Mouse (Mus musculus) stomach, postnatal 0 days (tissue): ENCODE data around the gene Snx22. TPM values are rescaled to one million over a fixed set of nuclear protein-coding genes. Genes with fewer than 3 reads are reported as not detected.

Source experiments
- ATAC-seq: fragments of 200-750 bp; cut with Nextera tagmentation; 2 replicates; pipeline ENCODE4 v1.8.0; 2017; ENCODE audit not compliant: low FRiP score, low TSS enrichment
- DNase-seq: peaks from one replicate; pipeline ENCODE4 v3.0.0-alpha.2; 2016; ENCODE audit warnings: low spot score
- H3K27ac ChIP-seq: fragments of 300-500 bp; sonication (generic); replicated peaks from 2 replicates; pipeline ENCODE4 v1.5.1; 2014; ENCODE audit warnings: mild to moderate bottlenecking, control low read depth
- H3K27me3 ChIP-seq: fragments of 300-500 bp; sonication (generic); 2 replicates; pipeline ENCODE4 v1.6.1; 2014; ENCODE audit warnings: low read length; ENCODE audit not compliant: control insufficient read depth, insufficient read depth
- H3K36me3 ChIP-seq: fragments of 300-500 bp; sonication (generic); 2 replicates; pipeline ENCODE4 v1.6.1; 2014; ENCODE audit warnings: low read length, mixed read lengths; ENCODE audit not compliant: control insufficient read depth, insufficient read depth
- H3K4me1 ChIP-seq: fragments of 300-500 bp; sonication (generic); replicated peaks from 2 replicates; pipeline ENCODE4 v1.6.1; 2014; ENCODE audit warnings: antibody characterized with exemption; ENCODE audit not compliant: control insufficient read depth, insufficient read depth
- H3K4me2 ChIP-seq: fragments of 300-500 bp; sonication (generic); replicated peaks from 2 replicates; pipeline ENCODE4 v1.6.1; 2014; ENCODE audit warnings: low read depth, mild to moderate bottlenecking, control low read depth, moderate library complexity
- H3K4me3 ChIP-seq: fragments of 300-500 bp; sonication (generic); 2 replicates; pipeline ENCODE4 v1.5.1; 2014; ENCODE audit warnings: low read depth, low read length, control low read depth
- H3K9ac ChIP-seq: fragments of 300-500 bp; sonication (generic); 2 replicates; pipeline ENCODE4 v1.6.1; 2014; ENCODE audit warnings: mild to moderate bottlenecking, low read length, control low read depth, mixed read lengths
- H3K9me3 ChIP-seq: fragments of 300-500 bp; sonication (generic); 2 replicates; pipeline ENCODE4 v1.6.1; 2016; ENCODE audit warnings: low read length; ENCODE audit not compliant: control insufficient read depth
- CTCF ChIP-seq: IDR thresholded peaks from 2 replicates; pipeline ENCODE4 v1.5.1; 2016; ENCODE audit warnings: antibody characterized with exemption, low read depth, mild to moderate bottlenecking, moderate library complexity
- EP300 ChIP-seq: optimal IDR thresholded peaks from 2 replicates; pipeline ENCODE3; 2016; ENCODE audit warnings: antibody characterized with exemption
- WGBS: fragments of 180-500 bp; shearing (Covaris S2); extraction: QIAGEN DNeasy Blood & Tissue Kit; methylation state at CpG from one replicate; pipeline ENCODE4 v1.1.7; 2014; 5-methylcytosine and 5-hydroxymethylcytosine counted together
- polyA plus RNA-seq: library from polyadenylated mRNA; unstranded; fragments of >200 nt; fragmentation: Nextera tagmentation; extraction: Ambion mirVana; gene quantifications from 2 replicates; pipeline ENCODE4 v1.2.1, GENCODE M21; 2015

Gene Snx22
- polyA plus RNA-seq, 1 experiment from 2014 or later: 1.5 TPM

DNA sequence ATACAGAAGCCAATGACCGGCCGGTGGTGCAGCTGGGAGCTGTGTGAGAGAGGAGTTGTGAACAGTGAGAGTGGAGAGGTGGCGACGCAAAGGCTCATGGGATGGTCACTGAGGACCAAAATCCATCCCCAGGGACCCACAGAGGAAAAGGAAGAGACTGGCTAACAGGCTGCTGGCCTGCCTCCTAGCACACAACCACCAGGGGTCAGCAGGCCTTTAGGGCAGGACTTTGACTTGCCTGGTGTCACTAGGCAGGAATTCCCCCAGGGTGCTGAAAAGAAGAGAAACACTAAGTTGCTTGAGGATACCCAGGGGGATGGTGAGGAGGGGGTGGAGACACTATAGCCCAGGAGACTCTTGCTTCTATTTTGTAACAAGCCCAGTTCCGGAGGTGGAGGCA is 2.0 kb downstream of the Snx22 start:
- no peak overlapping the region for H3K27ac ChIP-seq
- no peak overlapping the region for H3K9ac ChIP-seq
- H3K4me2 ChIP-seq: no peak overlapping the region
- ATAC-seq: peak; percentile 37; the same call in 1 of the 2 replicates
- 0 out of 2 replicates have a peak, but pooled peaks cover 3% of the 10 kb centered on the region for H3K4me1 ChIP-seq
- H3K36me3 ChIP-seq: peaks cover 30% of the 10 kb centered on the region
- no peaks in the 10 kb centered on the region for H3K27me3 ChIP-seq
- no peak for TF ChIP-seq EP300
- peak; percentile 82 for TF ChIP-seq CTCF
- DNase-seq: peak; percentile 76
- no peaks in the 10 kb centered on the region for H3K9me3 ChIP-seq
- WGBS: 42% methylated on average over 5 of the region's 5 CpGs
- H3K4me3 ChIP-seq: no peak overlapping the region

DNA sequence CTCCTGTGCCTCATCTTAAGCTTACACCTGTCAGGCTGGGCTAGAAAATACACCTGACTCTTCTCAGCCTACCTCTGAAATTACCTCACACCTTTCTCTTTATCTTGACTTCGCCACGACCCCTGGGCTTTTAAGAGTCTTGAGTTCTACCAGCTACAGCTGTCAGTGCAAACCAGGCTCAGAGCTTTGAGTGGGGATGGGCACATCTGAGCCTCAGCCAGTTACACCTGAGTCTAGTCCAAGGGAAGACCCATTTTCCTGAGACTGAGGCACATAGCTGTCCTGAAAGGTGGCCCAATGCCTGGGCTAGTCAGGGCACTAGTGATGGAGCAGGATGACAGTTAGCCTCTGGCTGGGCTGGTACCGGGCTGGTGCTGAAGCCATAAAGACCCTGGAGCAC is 2.7 kb downstream of the Snx22 start:
- H3K9ac ChIP-seq: no peak overlapping the region
- WGBS: 89% methylated on average over 3 of the region's 3 CpGs
- H3K9me3 ChIP-seq: no peaks in the 10 kb centered on the region
- ATAC-seq (no peak), DNase-seq (no peak)
- H3K36me3 ChIP-seq: peaks cover 32% of the 10 kb centered on the region
- H3K27me3 ChIP-seq: no peaks in the 10 kb centered on the region
- no peak overlapping the region for H3K4me2 ChIP-seq
- H3K4me3 ChIP-seq: no peak overlapping the region
- no peak for TF ChIP-seq CTCF
- TF ChIP-seq EP300: no peak
- H3K4me1 ChIP-seq: 0 out of 2 replicates have a peak, but pooled peaks cover 3% of the 10 kb centered on the region
- no peak overlapping the region for H3K27ac ChIP-seq

DNA sequence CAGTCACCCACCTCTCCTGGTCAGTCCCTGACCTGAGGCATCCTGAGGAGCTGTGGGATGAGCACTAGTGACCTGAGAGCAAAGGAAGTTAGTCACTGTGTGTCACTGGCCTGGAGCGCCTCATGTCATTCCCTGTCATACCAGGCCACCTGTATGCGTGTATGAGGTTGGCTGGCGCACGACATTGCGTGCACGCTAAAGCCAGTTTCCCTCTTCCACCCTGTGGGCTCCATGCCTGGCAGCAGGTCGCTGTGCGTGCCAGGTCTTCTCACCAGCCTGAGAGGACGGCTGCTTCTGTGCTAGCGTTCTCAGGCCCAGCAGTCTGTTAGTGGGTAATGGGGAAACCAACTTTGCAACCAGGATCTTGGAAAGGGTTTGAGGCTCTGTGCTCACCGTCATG is 5.2 kb downstream of the Snx22 start:
- H3K4me1 ChIP-seq: 0 out of 2 replicates have a peak, but pooled peaks cover 8% of the 10 kb centered on the region
- TF ChIP-seq EP300 (no peak), CTCF (no peak)
- H3K4me2 ChIP-seq: no peak overlapping the region
- no peaks in the 10 kb centered on the region for H3K9me3 ChIP-seq
- H3K4me3 ChIP-seq: no peak overlapping the region
- H3K9ac ChIP-seq: no peak overlapping the region
- DNase-seq (no peak), ATAC-seq (no peak)
- no peaks in the 10 kb centered on the region for H3K27me3 ChIP-seq
- peaks cover 32% of the 10 kb centered on the region for H3K36me3 ChIP-seq
- H3K27ac ChIP-seq: no peak overlapping the region
- WGBS: 96% methylated on average over 11 of the region's 11 CpGs

DNA sequence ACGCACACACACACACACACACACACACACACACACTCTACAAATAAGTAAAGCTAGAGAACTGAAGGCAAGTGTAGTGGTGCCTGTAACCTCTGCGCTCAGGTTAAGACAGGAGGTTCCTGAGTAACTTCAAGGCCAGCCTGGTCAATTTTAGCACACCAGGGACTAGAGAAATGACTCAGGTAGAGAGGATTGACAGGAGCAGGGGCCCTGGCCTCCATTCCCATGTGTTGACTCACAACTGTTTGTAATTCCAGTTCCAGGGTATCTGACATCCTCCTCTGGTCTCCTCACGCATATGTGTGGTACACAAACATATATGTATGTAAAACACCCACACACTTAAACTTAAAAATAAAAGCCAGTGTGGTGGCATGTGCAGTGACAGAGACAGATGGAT is 6.1 kb downstream of the Snx22 start:
- no peaks in the 10 kb centered on the region for H3K27me3 ChIP-seq
- 0 out of 2 replicates have a peak, but pooled peaks cover 5% of the 10 kb centered on the region for H3K4me1 ChIP-seq
- no peak overlapping the region for H3K27ac ChIP-seq
- no peak overlapping the region for H3K4me2 ChIP-seq
- no peak for DNase-seq
- no peak for ATAC-seq
- TF ChIP-seq CTCF (no peak), EP300 (no peak)
- WGBS: 86% methylated on average over 3 of the region's 3 CpGs
- H3K36me3 ChIP-seq: peaks cover 32% of the 10 kb centered on the region
- no peak overlapping the region for H3K9ac ChIP-seq
- H3K9me3 ChIP-seq: no peaks in the 10 kb centered on the region
- H3K4me3 ChIP-seq: no peak overlapping the region

DNA sequence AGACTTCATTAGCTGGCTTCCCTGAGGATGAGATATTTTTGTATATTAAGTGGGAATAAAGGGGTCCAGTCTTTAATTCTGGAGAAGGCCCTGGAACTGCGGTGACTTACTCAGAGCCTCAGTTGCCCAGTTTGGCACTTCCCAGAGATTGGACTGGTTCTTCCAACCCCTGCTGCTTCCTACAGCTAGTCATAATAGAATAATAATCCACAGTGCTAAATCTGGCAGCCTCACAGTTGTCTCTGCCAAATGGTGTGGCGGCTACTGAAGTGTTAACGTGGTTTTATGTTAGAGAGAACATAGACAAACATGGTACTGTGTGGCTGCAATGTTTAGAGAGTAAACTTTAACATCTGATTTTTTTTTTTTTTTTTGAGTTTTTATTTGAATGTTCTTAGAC is 7.9 kb downstream of the Snx22 start:
- Histone ChIP-seq H3K4me3 (peak overlapping the region; percentile 78), H3K27ac (peak overlapping the region; percentile 31; the same call in 1 of the 2 replicates), H3K27me3 (no peaks in the 10 kb centered on the region), H3K9me3 (no peaks in the 10 kb centered on the region), H3K4me2 (peak overlapping the region; percentile 77), H3K36me3 (peaks cover 29% of the 10 kb centered on the region), H3K4me1 (0 out of 2 replicates have a peak, but pooled peaks cover 5% of the 10 kb centered on the region), H3K9ac (no peak overlapping the region)
- TF ChIP-seq CTCF: no peak
- ATAC-seq: no peak
- WGBS: 67% methylated on average over 3 of the region's 3 CpGs
- DNase-seq: no peak

DNA sequence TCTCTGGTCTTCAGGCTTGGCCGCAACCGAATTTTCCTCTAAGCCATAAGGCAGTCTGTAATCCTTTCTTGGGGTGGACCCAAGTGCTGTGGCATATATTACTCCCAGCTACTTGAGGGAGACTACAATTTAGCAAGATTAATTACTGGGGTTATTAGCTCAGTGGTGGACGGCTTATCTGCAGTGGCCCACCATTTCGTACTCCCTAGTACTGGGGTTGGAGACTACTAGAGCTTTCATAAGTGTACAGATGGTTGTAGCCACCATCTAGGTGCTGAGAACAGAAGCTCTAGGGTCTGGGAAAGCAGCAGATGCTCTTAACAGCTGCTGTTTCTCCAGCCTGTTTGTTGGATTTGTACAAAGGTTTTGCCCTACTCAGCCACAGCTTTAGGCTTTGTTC is 8.5 kb downstream of the Snx22 start:
- WGBS: 7% methylated on average over 4 of the region's 4 CpGs
- peak overlapping the region; percentile 31; the same call in 1 of the 2 replicates for H3K27ac ChIP-seq
- H3K4me2 ChIP-seq: peak overlapping the region; percentile 77
- H3K36me3 ChIP-seq: peaks cover 23% of the 10 kb centered on the region
- ATAC-seq: no peak
- H3K27me3 ChIP-seq: no peaks in the 10 kb centered on the region
- no peak for DNase-seq
- 0 out of 2 replicates have a peak, but pooled peaks cover 5% of the 10 kb centered on the region for H3K4me1 ChIP-seq
- peak overlapping the region; percentile 78 for H3K4me3 ChIP-seq
- no peaks in the 10 kb centered on the region for H3K9me3 ChIP-seq
- H3K9ac ChIP-seq: peak overlapping the region; percentile 91; the same call in 1 of the 2 replicates
- TF ChIP-seq CTCF (no peak), EP300 (no peak)
